Mouse (Mus musculus): ENCODE measurements around the gene Nfe2l2.

DNA sequence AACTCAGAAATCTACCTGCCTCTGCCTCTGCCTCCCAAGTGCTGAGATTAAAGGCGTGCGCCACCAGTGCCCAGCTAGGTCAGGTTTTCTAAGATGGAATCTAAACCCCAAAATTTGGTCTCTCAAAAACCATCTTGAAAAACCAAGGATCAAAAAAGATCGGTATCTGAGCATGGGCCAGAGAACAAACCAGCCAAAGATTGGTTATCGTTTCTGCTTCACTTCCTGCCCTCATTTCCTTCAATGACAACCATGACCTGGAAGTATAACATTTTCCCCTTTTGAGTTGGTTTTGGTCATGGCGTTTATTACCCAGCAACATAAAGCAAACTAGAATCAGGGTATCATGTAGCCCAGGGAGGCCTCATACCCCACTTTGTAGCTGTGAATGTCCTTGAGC lies 47.5 kb downstream of the Nfe2l2 start:
- TF ChIP-seq POLR2A (IDR thresholded peaks at IDR 0.05; ENCODE audit: control insufficient read depth, extremely low read depth, insufficient read depth, low read length, poor library complexity): no peak
- TF ChIP-seq CTCF (IDR thresholded peaks at IDR 0.05; ENCODE audit: borderline replicate concordance, control insufficient read depth, extremely low read depth, insufficient read depth, low read length, poor library complexity): no peak

Measured in thymus, adult 2 months (tissue).